Mouse (Mus musculus) heart, embryonic 10.5 days (tissue): ENCODE results near the gene Fam222b. TPM values are rescaled to one million over a fixed set of nuclear protein-coding genes. Genes with fewer than 3 reads are reported as not detected.
A peak's percentile ranks its signal among the peaks of the same experiment; 100 is the strongest.

ENCODE experiments used
- DNase-seq: peaks from one replicate; pipeline ENCODE4 v3.0.0-alpha.2; 2017; ENCODE audit warnings: low spot score
- H3K27ac ChIP-seq: fragments of 300-500 bp; sonication (generic); 2 replicates; pipeline ENCODE4 v1.5.1; 2016; ENCODE audit warnings: mild to moderate bottlenecking
- H3K27me3 ChIP-seq: fragments of 300-500 bp; sonication (generic); 2 replicates; pipeline ENCODE4 v1.6.1; 2016; ENCODE audit warnings: mild to moderate bottlenecking; ENCODE audit not compliant: poor library complexity, insufficient read depth, severe bottlenecking
- H3K36me3 ChIP-seq: fragments of 300-500 bp; sonication (generic); 2 replicates; pipeline ENCODE4 v1.6.1; 2016; ENCODE audit warnings: mild to moderate bottlenecking, moderate library complexity
- H3K4me1 ChIP-seq: fragments of 300-500 bp; sonication (generic); 2 replicates; pipeline ENCODE4 v1.6.1; 2016; ENCODE audit warnings: mild to moderate bottlenecking
- H3K4me3 ChIP-seq: fragments of 300-500 bp; sonication (generic); 2 replicates; pipeline ENCODE4 v1.5.1; 2016; ENCODE audit warnings: mild to moderate bottlenecking, moderate library complexity
- H3K9me3 ChIP-seq: fragments of 300-500 bp; sonication (generic); 2 replicates; pipeline ENCODE4 v1.6.1; 2016; ENCODE audit warnings: mild to moderate bottlenecking, moderate library complexity
- WGBS: fragments of 180-500 bp; shearing (Covaris S2); methylation state at CpG from one replicate; pipeline ENCODE4 v1.1.7; 2016; 5-methylcytosine and 5-hydroxymethylcytosine counted together
- polyA plus RNA-seq: library from polyadenylated mRNA; unstranded; fragments of >200 nt; fragmentation: Nextera tagmentation; extraction: Ambion mirVana; gene quantifications from 2 replicates; pipeline ENCODE4 v1.2.1, GENCODE M21; 2016

Fam222b gene
- polyA plus RNA-seq, 1 experiment from 2014 or later, result 24.0 TPM

- peak; percentile 91 for DNase-seq
- peaks cover 61% of the 10 kb centered on the region for H3K4me1 ChIP-seq
- peaks cover 47% of the 10 kb centered on the region for H3K36me3 ChIP-seq
- peak overlapping the region; percentile 100 for H3K4me3 ChIP-seq
- WGBS, result under 1% methylated on average over 22 of the region's 22 CpGs
- peaks cover 9% of the 10 kb centered on the region for H3K27me3 ChIP-seq
- H3K9me3 ChIP-seq, result no peaks in the 10 kb centered on the region
- H3K27ac ChIP-seq, result peak overlapping the region; percentile 98
These were observed 69.5 kb downstream of the Fam222b start for GRCm38 (mm10) chr11:78163681-78164603.

GRCm38 (mm10) chr11:78164604-78164923 lies 70.1 kb downstream of the Fam222b start:
- Histone ChIP-seq H3K4me1 (peaks cover 61% of the 10 kb centered on the region), H3K27me3 (peaks cover 9% of the 10 kb centered on the region), H3K27ac (peak overlapping the region; percentile 98), H3K36me3 (peaks cover 42% of the 10 kb centered on the region), H3K9me3 (no peaks in the 10 kb centered on the region), H3K4me3 (peak overlapping the region; percentile 100)
- under 1% methylated on average over 14 of the region's 14 CpGs for WGBS
- DNase-seq, result no peak

GRCm38 (mm10) chr11:78164924-78165760 lies 70.7 kb downstream of the Fam222b start, which contains the start of gene Traf4:
TSS of gene Traf4 (minus strand) at chr11:78165589.
- peak; percentile 92 for DNase-seq
- Histone ChIP-seq H3K4me1 (peaks cover 59% of the 10 kb centered on the region), H3K27me3 (peaks cover 9% of the 10 kb centered on the region), H3K27ac (peak within 1 kb of the TSS; percentile 98), H3K4me3 (peak within 1 kb of the TSS; percentile 100), H3K9me3 (no peaks in the 10 kb centered on the region), H3K36me3 (peaks cover 36% of the 10 kb centered on the region)
- WGBS, result under 1% methylated on average over 78 of the region's 78 CpGs

- 3% methylated on average over 16 of the region's 16 CpGs for WGBS
- Histone ChIP-seq H3K27me3 (peaks cover 9% of the 10 kb centered on the region), H3K36me3 (peaks cover 36% of the 10 kb centered on the region), H3K27ac (peak overlapping the region; percentile 98), H3K4me3 (peak overlapping the region; percentile 100), H3K4me1 (peaks cover 53% of the 10 kb centered on the region), H3K9me3 (no peaks in the 10 kb centered on the region)
- DNase-seq, result no peak
These were observed 71.3 kb downstream of the Fam222b start for GRCm38 (mm10) chr11:78165761-78166109.

GRCm38 (mm10) chr11:78166161-78166560 lies 71.7 kb downstream of the Fam222b start:
- Histone ChIP-seq H3K4me3 (peak overlapping the region; percentile 100), H3K27ac (peak overlapping the region; percentile 98), H3K36me3 (peaks cover 36% of the 10 kb centered on the region), H3K9me3 (no peaks in the 10 kb centered on the region), H3K4me1 (peaks cover 53% of the 10 kb centered on the region), H3K27me3 (peaks cover 9% of the 10 kb centered on the region)
- 35% methylated on average over 4 of the region's 4 CpGs for WGBS
- DNase-seq, result no peak

GRCm38 (mm10) chr11:78166640-78167039 lies 72.2 kb downstream of the Fam222b start:
- Histone ChIP-seq H3K4me1 (peaks cover 53% of the 10 kb centered on the region), H3K36me3 (peaks cover 34% of the 10 kb centered on the region), H3K9me3 (no peaks in the 10 kb centered on the region), H3K27me3 (peaks cover 9% of the 10 kb centered on the region), H3K27ac (no peak overlapping the region), H3K4me3 (peak overlapping the region; percentile 28; the same call in 1 of the 2 replicates)
- 53% methylated on average over 6 of the region's 6 CpGs for whole genome bisulfite sequencing
- DNase-seq, result no peak

- Histone ChIP-seq H3K27me3 (peaks cover 9% of the 10 kb centered on the region), H3K9me3 (no peaks in the 10 kb centered on the region), H3K4me1 (peaks cover 52% of the 10 kb centered on the region), H3K36me3 (peaks cover 34% of the 10 kb centered on the region), H3K27ac (no peak overlapping the region), H3K4me3 (no peak overlapping the region)
- WGBS, result 89% methylated on average over 14 of the region's 14 CpGs
- no peak for DNase-seq
These were observed 72.9 kb downstream of the Fam222b start for GRCm38 (mm10) chr11:78167257-78167959.

- H3K27me3 ChIP-seq, result peaks cover 9% of the 10 kb centered on the region
- DNase-seq, result no peak
- H3K27ac ChIP-seq, result no peak overlapping the region; the same call in 1 of the 2 replicates
- WGBS, result 55% methylated on average over 19 of the region's 19 CpGs
- no peak overlapping the region for H3K4me3 ChIP-seq
- no peaks in the 10 kb centered on the region for H3K9me3 ChIP-seq
- peaks cover 30% of the 10 kb centered on the region for H3K36me3 ChIP-seq
- H3K4me1 ChIP-seq, result peaks cover 43% of the 10 kb centered on the region
These were observed 74.3 kb downstream of the Fam222b start for GRCm38 (mm10) chr11:78168541-78169468.

- WGBS, result 89% methylated on average over 15 of the region's 15 CpGs
- Histone ChIP-seq H3K4me1 (peaks cover 38% of the 10 kb centered on the region), H3K9me3 (no peaks in the 10 kb centered on the region), H3K4me3 (no peak overlapping the region), H3K27ac (no peak overlapping the region), H3K27me3 (peaks cover 9% of the 10 kb centered on the region), H3K36me3 (peaks cover 30% of the 10 kb centered on the region)
- no peak for DNase-seq
These were observed 75.8 kb downstream of the Fam222b start for GRCm38 (mm10) chr11:78170306-78170705.

GRCm38 (mm10) chr11:78171328-78171727 lies 76.9 kb downstream of the Fam222b start:
- H3K4me3 ChIP-seq, result no peak overlapping the region

GRCm38 (mm10) chr11:78172034-78172747 lies 77.7 kb downstream of the Fam222b start:
- no peak for DNase-seq
- peaks cover 29% of the 10 kb centered on the region for H3K36me3 ChIP-seq
- H3K9me3 ChIP-seq, result no peaks in the 10 kb centered on the region
- peaks cover 27% of the 10 kb centered on the region for H3K4me1 ChIP-seq
- WGBS, result 76% methylated on average over 16 of the region's 16 CpGs
- peaks cover 8% of the 10 kb centered on the region for H3K27me3 ChIP-seq
- H3K27ac ChIP-seq, result no peak overlapping the region
- H3K4me3 ChIP-seq, result no peak overlapping the region

More at GRCm38 (mm10) chr11:78171328-78171727, 76.9 kb downstream of the Fam222b start:
- H3K9me3 ChIP-seq, result no peaks in the 10 kb centered on the region
- peaks cover 30% of the 10 kb centered on the region for H3K36me3 ChIP-seq
- peaks cover 33% of the 10 kb centered on the region for H3K4me1 ChIP-seq
- 66% methylated on average over 4 of the region's 4 CpGs for WGBS
- no peak for DNase-seq
- no peak overlapping the region for H3K27ac ChIP-seq
- H3K27me3 ChIP-seq, result peaks cover 9% of the 10 kb centered on the region
